Mouse (Mus musculus) liver, embryonic 14.5 days (tissue): Measurements from ENCODE around the gene Havcr2.

Experiments
- CTCF ChIP-seq: IDR thresholded peaks from 2 replicates; pipeline ENCODE4 v1.5.1; 2016; ENCODE audit warnings: antibody characterized with exemption, low read depth, control low read depth
- EP300 ChIP-seq: IDR thresholded peaks from 2 replicates; pipeline ENCODE4 v1.6.1; 2016; ENCODE audit warnings: antibody characterized with exemption, low read depth

- TF ChIP-seq EP300 (no peak), CTCF (no peak)
Measured at GRCm38 (mm10) chr11:46474220-46474619, 19.5 kb downstream of the Havcr2 start.
